Mouse (Mus musculus) heart, embryonic 14.5 days (tissue): ENCODE measurements around the gene Ctf2. TPM values are rescaled to one million over a fixed set of nuclear protein-coding genes. Genes with fewer than 3 reads are reported as not detected.

ENCODE experiments used
- ATAC-seq: fragments of 200-750 bp; cut with Nextera tagmentation; 2 replicates; pipeline ENCODE4 v1.8.0; 2017; ENCODE audit warnings: low read depth, moderate TSS enrichment; ENCODE audit not compliant: insufficient number of reproducible peaks, insufficient read depth, low FRiP score
- H3K27ac ChIP-seq, 2 experiments: fragments of 200-500 bp in 1 of 2; fragments of 300-500 bp in 1 of 2; sonication (generic) in 1 of 2; replicated peaks in 1 of 2; 2 replicates each; pipeline ENCODE4 v1.5.1; 2012 to 2014; ENCODE audit warnings: low read depth in 2 of 2, low read length in 2 of 2, control low read depth in 1 of 2, mild to moderate bottlenecking in 1 of 2, mixed read lengths in 1 of 2; ENCODE audit not compliant: control insufficient read depth in 1 of 2, insufficient read depth in 1 of 2
- H3K27me3 ChIP-seq: fragments of 300-500 bp; sonication (generic); 2 replicates; pipeline ENCODE4 v1.6.1; 2014; ENCODE audit warnings: mild to moderate bottlenecking, low read length, control low read depth; ENCODE audit not compliant: control insufficient read depth, insufficient read depth
- H3K36me3 ChIP-seq: fragments of 300-500 bp; sonication (generic); 2 replicates; pipeline ENCODE4 v1.6.1; 2014; ENCODE audit warnings: mild to moderate bottlenecking, control low read depth, low read length, mixed read lengths; ENCODE audit not compliant: control insufficient read depth, insufficient read depth
- H3K4me1 ChIP-seq, 2 experiments: fragments of 200-500 bp in 1 of 2; fragments of 300-500 bp in 1 of 2; sonication (generic) in 1 of 2; 2 replicates each; pipeline ENCODE4 v1.6.1; 2012 to 2014; ENCODE audit warnings: low read length in 2 of 2, control low read depth in 1 of 2, mixed read lengths in 1 of 2; ENCODE audit not compliant: control insufficient read depth in 2 of 2, insufficient read depth in 2 of 2
- H3K4me2 ChIP-seq: fragments of 300-500 bp; sonication (generic); 2 replicates; pipeline ENCODE4 v1.6.1; 2014; ENCODE audit warnings: mild to moderate bottlenecking, low read length
- H3K4me3 ChIP-seq, 2 experiments: fragments of 200-500 bp in 1 of 2; fragments of 300-500 bp in 1 of 2; sonication (generic) in 1 of 2; 2 replicates each; pipeline ENCODE4 v1.5.1; 2012 to 2014; ENCODE audit warnings: low read length in 2 of 2, mild to moderate bottlenecking in 2 of 2, control low read depth in 1 of 2, low read depth in 1 of 2, moderate library complexity in 1 of 2; ENCODE audit not compliant: control insufficient read depth in 1 of 2, insufficient read depth in 1 of 2
- H3K9ac ChIP-seq: fragments of 300-500 bp; sonication (generic); 2 replicates; pipeline ENCODE4 v1.6.1; 2014; ENCODE audit warnings: mild to moderate bottlenecking, low read length
- H3K9me3 ChIP-seq: fragments of 300-500 bp; sonication (generic); 2 replicates; pipeline ENCODE4 v1.6.1; 2016; ENCODE audit warnings: low read length, control low read depth; ENCODE audit not compliant: control insufficient read depth
- WGBS: fragments of 180-500 bp; shearing (Covaris S2); extraction: QIAGEN DNeasy Blood & Tissue Kit; methylation state at CpG from one replicate; pipeline ENCODE4 v1.1.7; 2014; 5-methylcytosine and 5-hydroxymethylcytosine counted together
- polyA plus RNA-seq: library from polyadenylated mRNA; unstranded; fragments of >200 nt; fragmentation: Nextera tagmentation; extraction: Ambion mirVana; gene quantifications from 2 replicates; pipeline ENCODE4 v1.2.1, GENCODE M21; 2014

Gene Ctf2
- polyA plus RNA-seq, 1 experiment from 2014 or later, result not detected

DNA sequence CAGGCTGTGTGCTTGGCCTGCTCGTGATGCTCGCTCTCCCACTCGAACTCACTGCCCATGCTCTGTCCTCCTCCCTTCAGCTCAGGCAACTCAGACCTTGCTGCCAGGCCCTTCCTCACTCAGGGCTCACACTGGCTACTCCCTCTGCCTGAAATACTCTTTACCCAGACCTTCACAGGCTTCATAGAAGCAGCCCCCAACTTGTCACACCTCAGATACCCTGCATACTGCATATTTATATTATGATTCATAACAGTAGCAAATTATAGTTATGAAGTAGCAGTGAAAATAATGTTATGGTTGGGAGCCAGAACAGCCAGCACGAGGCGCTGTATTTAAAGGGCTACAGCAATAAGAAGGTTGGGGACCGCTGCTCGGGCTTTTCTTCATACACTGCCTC, 43.0 kb downstream of the Ctf2 start:
- Histone ChIP-seq H3K27me3 (no peaks in the 10 kb centered on the region), H3K9ac (no peak overlapping the region), H3K9me3 (no peaks in the 10 kb centered on the region), H3K36me3 (no peaks in the 10 kb centered on the region), H3K4me3 (no peak overlapping the region), H3K27ac (peak overlapping the region in 1 of 2 experiments; percentile 62; a peak in 1 of 4 replicates), H3K4me2 (no peak overlapping the region), H3K4me1 (peaks cover 26 to 36% of the 10 kb centered on the region in 2 experiments)
- no peak for ATAC-seq
- WGBS, result 87% methylated on average over 7 of the region's 7 CpGs

DNA sequence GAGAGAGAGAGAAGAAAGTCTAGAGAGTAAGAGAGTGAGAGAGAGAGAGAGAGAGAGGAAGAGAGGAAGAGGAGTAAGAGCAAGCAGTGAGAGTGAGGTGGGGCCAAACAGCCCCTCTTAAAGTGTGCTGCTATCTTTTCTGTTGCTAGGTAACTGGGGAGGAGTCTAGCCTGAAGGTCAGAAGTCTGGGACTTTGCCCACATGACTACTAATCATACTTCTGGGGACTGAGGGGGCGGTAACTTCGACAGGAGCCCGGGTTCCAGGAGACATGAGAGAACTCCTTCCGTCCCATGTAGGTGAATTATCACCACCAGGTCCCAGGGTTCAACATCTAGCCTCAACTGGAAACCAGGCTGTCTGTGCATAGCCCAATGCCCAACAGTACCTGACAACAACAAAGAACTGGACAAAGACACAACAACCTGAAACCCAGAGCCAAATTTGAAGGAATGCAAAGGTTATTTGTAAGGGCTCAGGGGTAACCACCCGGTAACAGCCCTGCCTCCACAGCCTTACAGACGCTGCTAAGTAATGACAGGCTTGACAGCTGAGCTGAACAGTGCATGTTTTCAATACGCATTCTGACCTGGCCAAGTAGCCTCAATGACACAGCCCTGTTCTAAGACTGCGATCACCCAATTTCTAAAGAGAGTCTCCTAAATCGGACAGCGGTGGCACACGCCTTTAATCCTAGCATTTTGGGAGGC, 45.1 kb downstream of the Ctf2 start:
- Histone ChIP-seq H3K4me2 (no peak overlapping the region), H3K36me3 (no peaks in the 10 kb centered on the region), H3K4me3 (no peak overlapping the region), H3K9ac (no peak overlapping the region), H3K27ac (0 out of 4 replicates have a peak overlapping the region, but pooled peaks have one; percentile 2 to 16), H3K9me3 (no peaks in the 10 kb centered on the region), H3K27me3 (no peaks in the 10 kb centered on the region), H3K4me1 (peaks cover 34 to 48% of the 10 kb centered on the region in 2 experiments)
- WGBS, result 51% methylated on average over 11 of the region's 11 CpGs
- no peak for ATAC-seq

DNA sequence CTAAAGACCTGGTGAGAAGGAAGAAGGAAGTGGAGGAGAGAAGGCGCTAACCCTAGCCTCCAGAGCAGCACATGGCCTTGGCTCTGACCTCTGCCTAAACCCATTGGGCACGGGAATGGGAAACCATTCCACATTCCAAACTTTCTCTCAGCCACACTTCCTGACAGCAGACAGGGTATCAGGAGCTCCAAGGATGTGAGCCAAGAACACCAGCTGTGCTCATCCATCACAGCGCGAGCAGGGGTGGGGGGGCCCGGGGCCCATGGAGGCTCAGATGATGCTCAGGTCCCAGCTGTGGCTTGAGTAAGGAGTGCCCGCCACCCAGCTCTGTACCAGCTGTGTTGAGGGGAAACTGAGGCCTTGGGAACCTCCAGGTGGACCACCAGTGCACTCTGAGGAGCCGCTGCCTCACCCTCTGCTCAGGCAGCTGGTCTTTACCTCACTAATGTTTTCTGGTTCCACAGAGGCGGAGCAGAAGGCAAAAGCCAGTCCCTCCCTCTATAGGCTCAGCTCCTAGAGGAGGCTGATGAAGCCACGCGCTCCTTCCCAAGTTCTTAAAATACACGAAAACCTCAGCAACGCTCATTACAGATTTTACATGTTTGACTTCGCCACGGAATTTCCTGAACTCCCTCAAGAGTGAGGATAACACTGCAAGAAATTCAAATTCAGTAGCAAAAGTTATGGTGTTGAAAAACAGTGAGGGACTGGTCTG, 46.5 kb downstream of the Ctf2 start:
- Histone ChIP-seq H3K9me3 (no peaks in the 10 kb centered on the region), H3K4me3 (no peak overlapping the region), H3K27ac (no peak overlapping the region), H3K4me1 (peaks cover 32 to 43% of the 10 kb centered on the region in 2 experiments), H3K9ac (no peak overlapping the region), H3K36me3 (no peaks in the 10 kb centered on the region), H3K4me2 (no peak overlapping the region), H3K27me3 (no peaks in the 10 kb centered on the region)
- no peak for ATAC-seq
- 76% methylated on average over 14 of the region's 14 CpGs for WGBS

DNA sequence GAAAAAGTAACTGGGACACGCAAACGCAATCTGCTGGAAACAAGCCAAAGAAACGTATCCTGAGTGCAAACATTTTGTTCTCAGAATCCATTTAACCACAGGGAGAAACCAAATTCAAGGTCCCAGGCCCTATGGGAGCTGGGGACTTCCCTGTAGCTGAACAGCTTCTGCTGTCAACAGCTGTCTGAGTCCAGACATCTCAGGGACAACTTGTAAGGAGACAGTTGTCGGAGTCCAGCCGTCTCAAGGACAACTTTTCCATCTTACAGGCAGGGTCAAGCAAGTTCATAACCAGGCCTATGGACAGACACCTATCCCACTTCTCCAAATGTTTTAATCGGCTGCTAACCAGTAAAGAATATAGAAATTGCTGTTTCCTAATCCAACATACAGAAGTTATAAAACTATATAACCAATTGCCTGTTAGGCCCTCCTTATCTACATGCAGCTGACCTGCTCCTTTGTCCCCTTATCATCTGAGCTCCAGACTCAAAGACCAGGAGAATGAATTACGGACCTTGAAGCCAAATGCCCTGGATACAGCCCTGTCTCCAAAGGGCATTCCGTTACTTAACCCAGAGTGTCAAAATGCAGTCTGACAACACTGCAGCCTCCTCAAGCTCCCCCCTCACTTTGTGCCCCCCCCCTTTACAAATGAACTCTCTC, 49.9 kb downstream of the Ctf2 start:
- no peaks in the 10 kb centered on the region for H3K36me3 ChIP-seq
- no peaks in the 10 kb centered on the region for H3K27me3 ChIP-seq
- 29% methylated on average over 8 of the region's 8 CpGs for WGBS
- H3K4me3 ChIP-seq, result no peak overlapping the region
- H3K27ac ChIP-seq, result no peak overlapping the region; a peak in 1 of 4 replicates
- no peak overlapping the region for H3K4me2 ChIP-seq
- no peak overlapping the region for H3K9ac ChIP-seq
- ATAC-seq, result no peak
- peaks cover 21% of the 10 kb centered on the region in 2 experiments for H3K4me1 ChIP-seq
- no peaks in the 10 kb centered on the region for H3K9me3 ChIP-seq

DNA sequence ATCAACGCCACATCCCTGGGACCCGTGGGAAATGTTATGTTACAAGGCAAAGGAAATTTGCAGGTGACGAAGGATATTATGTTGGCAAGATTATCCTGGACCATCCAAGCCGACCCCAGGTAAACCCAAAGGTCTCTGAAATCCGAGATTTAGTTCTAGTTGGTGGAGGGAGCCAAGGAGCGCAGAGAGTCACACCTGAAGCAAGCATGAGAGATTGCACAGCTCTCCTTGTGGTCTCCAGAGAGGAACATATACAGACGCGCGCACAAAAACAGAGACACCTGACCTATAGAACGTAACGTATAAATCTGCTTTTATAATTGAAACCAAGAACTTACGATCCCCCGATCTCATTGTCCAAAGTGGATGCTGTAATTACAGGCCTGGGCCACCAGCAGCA, 51.4 kb downstream of the Ctf2 start:
- no peaks in the 10 kb centered on the region for H3K36me3 ChIP-seq
- no peak overlapping the region for H3K27ac ChIP-seq
- no peak overlapping the region for H3K4me2 ChIP-seq
- no peak for ATAC-seq
- no peaks in the 10 kb centered on the region for H3K9me3 ChIP-seq
- H3K4me3 ChIP-seq, result no peak overlapping the region
- H3K9ac ChIP-seq, result no peak overlapping the region
- H3K4me1 ChIP-seq, result peaks cover 15 to 17% of the 10 kb centered on the region in 2 experiments
- no peaks in the 10 kb centered on the region for H3K27me3 ChIP-seq
- 91% methylated on average over 13 of the region's 13 CpGs for WGBS

DNA sequence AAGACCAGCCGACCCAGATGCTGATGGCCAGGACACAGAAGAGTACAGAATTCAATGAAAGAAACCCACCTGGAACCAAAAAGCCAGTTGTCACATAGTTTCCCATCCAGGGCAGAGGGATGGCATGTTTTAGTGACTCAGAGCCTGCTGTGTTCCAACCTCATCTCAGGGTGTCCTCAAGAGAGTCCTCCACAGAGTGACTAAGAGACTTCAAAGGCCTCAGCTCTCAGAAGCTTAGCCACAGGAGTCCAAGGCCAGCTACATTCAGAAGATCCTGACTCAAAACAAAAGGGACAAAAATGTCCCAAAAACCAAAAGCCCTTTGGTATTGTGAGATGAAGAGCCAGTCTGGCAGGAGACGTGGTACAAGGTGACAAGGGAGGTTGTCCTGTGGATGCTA, 53.2 kb downstream of the Ctf2 start:
- 88% methylated on average over 2 of the region's 2 CpGs for WGBS
- Histone ChIP-seq H3K27me3 (no peaks in the 10 kb centered on the region), H3K4me3 (no peak overlapping the region), H3K4me1 (peaks cover 12 to 13% of the 10 kb centered on the region in 2 experiments), H3K9me3 (no peaks in the 10 kb centered on the region), H3K36me3 (no peaks in the 10 kb centered on the region), H3K9ac (no peak overlapping the region), H3K4me2 (no peak overlapping the region), H3K27ac (no peak overlapping the region)
- no peak for ATAC-seq

DNA sequence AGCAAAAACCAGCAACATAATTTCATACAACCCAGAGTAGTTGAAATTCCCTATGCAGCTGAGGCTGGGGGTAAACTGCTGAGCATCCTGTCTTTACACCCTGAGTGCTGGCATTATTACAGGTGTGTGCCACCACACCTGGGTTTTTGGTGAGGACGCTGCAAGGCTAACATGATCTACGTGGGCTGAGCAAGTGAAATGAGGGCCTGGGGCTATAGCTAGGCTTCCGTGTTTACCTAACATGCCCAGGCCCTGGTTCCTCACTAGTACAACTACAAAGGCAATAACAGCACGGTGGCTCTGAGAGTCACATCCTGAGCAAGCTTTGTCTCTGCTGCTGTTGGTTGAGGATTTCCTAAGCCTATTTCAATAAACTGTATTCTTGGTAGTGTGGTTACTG, 54.4 kb downstream of the Ctf2 start:
- Histone ChIP-seq H3K27ac (no peak overlapping the region), H3K4me3 (no peak overlapping the region), H3K9me3 (no peaks in the 10 kb centered on the region), H3K27me3 (no peaks in the 10 kb centered on the region), H3K4me2 (no peak overlapping the region), H3K4me1 (peaks cover 7 to 8% of the 10 kb centered on the region in 2 experiments), H3K9ac (no peak overlapping the region), H3K36me3 (no peaks in the 10 kb centered on the region)
- ATAC-seq, result no peak
- WGBS, result 90% methylated on average over 4 of the region's 4 CpGs
